Mouse (Mus musculus) forebrain, embryonic 13.5 days (tissue): ENCODE data around the gene Nccrp1. TPM values are rescaled to one million over a fixed set of nuclear protein-coding genes. Genes with fewer than 3 reads are reported as not detected.

Experiments
- ATAC-seq: fragments of 200-750 bp; cut with Nextera tagmentation; 2 replicates; pipeline ENCODE4 v1.8.0; 2017
- H3K27ac ChIP-seq: fragments of 300-500 bp; sonication (generic); 2 replicates; pipeline ENCODE4 v1.5.1; 2015; ENCODE audit warnings: inconsistent platforms, mild to moderate bottlenecking, moderate library complexity
- H3K27me3 ChIP-seq: fragments of 300-500 bp; sonication (generic); 2 replicates; pipeline ENCODE4 v1.6.1; 2015; ENCODE audit warnings: mild to moderate bottlenecking, inconsistent platforms
- H3K36me3 ChIP-seq: fragments of 300-500 bp; sonication (generic); 2 replicates; pipeline ENCODE4 v1.6.1; 2015; ENCODE audit warnings: mild to moderate bottlenecking, inconsistent platforms; ENCODE audit not compliant: poor library complexity, severe bottlenecking
- H3K4me1 ChIP-seq: fragments of 300-500 bp; sonication (generic); 2 replicates; pipeline ENCODE4 v1.6.1; 2015; ENCODE audit warnings: inconsistent platforms
- H3K4me2 ChIP-seq: fragments of 300-500 bp; sonication (generic); 2 replicates; pipeline ENCODE4 v1.6.1; 2015; ENCODE audit warnings: inconsistent platforms, mild to moderate bottlenecking, moderate library complexity
- H3K4me3 ChIP-seq: fragments of 300-500 bp; sonication (generic); 2 replicates; pipeline ENCODE4 v1.5.1; 2015; ENCODE audit warnings: mild to moderate bottlenecking, inconsistent platforms
- H3K9ac ChIP-seq: fragments of 300-500 bp; sonication (generic); 2 replicates; pipeline ENCODE4 v1.6.1; 2015; ENCODE audit warnings: mild to moderate bottlenecking, inconsistent platforms
- H3K9me3 ChIP-seq: fragments of 300-500 bp; sonication (generic); replicated peaks from 2 replicates; pipeline ENCODE4 v1.6.1; 2016; ENCODE audit warnings: inconsistent platforms
- WGBS: fragments of 180-500 bp; shearing (Covaris S2); methylation state at CpG from one replicate; pipeline ENCODE4 v1.1.7; 2015; 5-methylcytosine and 5-hydroxymethylcytosine counted together
- polyA plus RNA-seq: library from polyadenylated mRNA; unstranded; fragments of >200 nt; fragmentation: Nextera tagmentation; extraction: Ambion mirVana; gene quantifications from 2 replicates; pipeline ENCODE4 v1.2.1, GENCODE M21; 2015

Gene Nccrp1
- polyA plus RNA-seq, 1 experiment from 2014 or later = not detected

DNA sequence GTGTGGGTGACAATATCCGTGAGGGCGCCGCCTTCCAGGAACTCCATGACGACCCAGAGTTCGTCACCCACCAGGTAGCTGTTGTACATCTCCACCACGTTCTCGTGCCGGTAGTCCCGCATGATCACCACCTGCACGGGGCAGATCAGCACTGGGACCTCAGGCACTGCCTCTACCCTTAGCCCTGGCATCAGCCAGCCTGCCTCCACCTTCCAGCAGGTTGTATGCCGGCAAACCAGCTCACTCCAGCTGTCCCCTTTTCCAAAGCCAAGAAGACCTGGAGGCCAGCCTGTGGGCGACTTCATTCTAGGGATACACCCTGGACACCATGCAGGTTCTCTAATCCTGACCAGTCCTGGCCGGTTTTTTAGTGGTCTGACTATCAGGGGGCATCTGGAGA is 15.9 kb upstream of the Nccrp1 start:
- peaks cover 91% of the 10 kb centered on the region for H3K36me3 ChIP-seq
- 95% methylated on average over 13 of the region's 13 CpGs for WGBS
- no peak for ATAC-seq

DNA sequence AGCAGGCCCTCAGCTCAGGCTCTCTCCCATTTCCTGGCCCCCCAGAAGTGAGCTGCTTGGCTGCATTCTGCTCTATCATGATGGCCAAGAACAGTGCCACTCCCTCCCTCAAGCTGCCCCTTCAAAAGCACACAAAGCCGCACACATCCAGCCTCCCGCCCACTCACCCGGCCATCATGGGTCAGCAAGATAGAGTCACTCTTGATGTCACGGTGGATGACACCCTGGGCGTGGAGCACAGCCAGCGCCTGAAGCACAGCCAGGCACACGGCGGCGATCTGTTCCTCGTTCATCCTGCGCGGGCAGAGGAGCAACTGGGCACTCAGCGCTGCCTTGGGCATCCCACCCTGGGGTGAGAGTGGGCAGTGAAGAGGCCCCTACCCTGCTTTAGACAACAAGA is 15.3 kb upstream of the Nccrp1 start:
- Histone ChIP-seq H3K4me1 (no peaks in the 10 kb centered on the region), H3K27me3 (no peaks in the 10 kb centered on the region), H3K36me3 (peaks cover 85% of the 10 kb centered on the region), H3K27ac (no peak overlapping the region), H3K9ac (no peak overlapping the region), H3K9me3 (no peaks in the 10 kb centered on the region), H3K4me3 (no peak overlapping the region), H3K4me2 (no peak overlapping the region)
- WGBS = 95% methylated on average over 13 of the region's 13 CpGs
- ATAC-seq = no peak

More for the DNA sequence above, 15.9 kb upstream of the Nccrp1 start:
- Histone ChIP-seq H3K9me3 (no peaks in the 10 kb centered on the region), H3K4me1 (no peaks in the 10 kb centered on the region), H3K4me3 (no peak overlapping the region), H3K27ac (no peak overlapping the region), H3K27me3 (no peaks in the 10 kb centered on the region), H3K4me2 (no peak overlapping the region), H3K9ac (no peak overlapping the region)

DNA sequence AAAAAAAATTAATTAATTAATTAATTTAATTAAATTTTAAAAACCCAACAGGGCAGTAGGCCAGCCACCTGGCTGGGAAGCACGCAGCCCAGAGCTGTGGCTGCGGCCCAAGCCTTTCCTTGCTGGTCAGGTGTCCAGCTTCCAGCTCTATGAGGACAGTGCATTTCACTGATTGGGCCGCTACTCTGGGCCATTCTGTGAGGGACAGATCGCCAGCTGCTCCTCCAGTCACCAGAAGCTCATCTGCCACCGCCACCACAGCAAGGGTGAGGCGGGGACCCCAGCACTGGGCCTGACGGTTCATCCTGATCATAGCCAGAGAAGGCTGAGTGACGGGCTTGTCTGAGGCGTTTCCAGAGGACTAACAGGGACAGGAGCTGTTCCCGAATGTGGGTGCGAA is 14.9 kb upstream of the Nccrp1 start:
- H3K4me3 ChIP-seq = no peak overlapping the region
- H3K9me3 ChIP-seq = no peaks in the 10 kb centered on the region
- H3K27me3 ChIP-seq = no peaks in the 10 kb centered on the region
- H3K4me2 ChIP-seq = no peak overlapping the region
- no peak overlapping the region for H3K9ac ChIP-seq
- 90% methylated on average over 11 of the region's 11 CpGs for WGBS
- H3K27ac ChIP-seq = no peak overlapping the region
- no peak for ATAC-seq
- H3K4me1 ChIP-seq = no peaks in the 10 kb centered on the region
- peaks cover 81% of the 10 kb centered on the region for H3K36me3 ChIP-seq

GRCm38 (mm10) chr7:28560856-28561255 is 13.8 kb upstream of the Nccrp1 start:
- Histone ChIP-seq H3K4me1 (no peaks in the 10 kb centered on the region), H3K4me3 (no peak overlapping the region), H3K27ac (no peak overlapping the region; the same call in 1 of the 2 replicates), H3K4me2 (no peak overlapping the region), H3K36me3 (peaks cover 70% of the 10 kb centered on the region), H3K9ac (no peak overlapping the region), H3K9me3 (no peaks in the 10 kb centered on the region), H3K27me3 (no peaks in the 10 kb centered on the region)
- no peak for ATAC-seq
- WGBS = 95% methylated on average over 10 of the region's 10 CpGs

GRCm38 (mm10) chr7:28558486-28558885 is 11.4 kb upstream of the Nccrp1 start:
- no peaks in the 10 kb centered on the region for H3K27me3 ChIP-seq
- no peak for ATAC-seq
- H3K36me3 ChIP-seq = peaks cover 47% of the 10 kb centered on the region
- no peak overlapping the region for H3K27ac ChIP-seq
- no peak overlapping the region for H3K4me3 ChIP-seq
- no peaks in the 10 kb centered on the region for H3K9me3 ChIP-seq
- no peaks in the 10 kb centered on the region for H3K4me1 ChIP-seq
- H3K9ac ChIP-seq = no peak overlapping the region
- no peak overlapping the region for H3K4me2 ChIP-seq
- 71% methylated on average over 4 of the region's 4 CpGs for WGBS

GRCm38 (mm10) chr7:28557708-28558107 is 10.7 kb upstream of the Nccrp1 start:
- H3K9ac ChIP-seq = no peak overlapping the region
- H3K4me2 ChIP-seq = no peak overlapping the region
- H3K36me3 ChIP-seq = peaks cover 39% of the 10 kb centered on the region
- whole genome bisulfite sequencing = 94% methylated on average over 6 of the region's 6 CpGs
- H3K4me1 ChIP-seq = no peaks in the 10 kb centered on the region
- no peaks in the 10 kb centered on the region for H3K27me3 ChIP-seq
- H3K4me3 ChIP-seq = no peak overlapping the region
- no peak for ATAC-seq
- H3K27ac ChIP-seq = no peak overlapping the region
- H3K9me3 ChIP-seq = 0 out of 2 replicates have a peak, but pooled peaks cover 3% of the 10 kb centered on the region

DNA sequence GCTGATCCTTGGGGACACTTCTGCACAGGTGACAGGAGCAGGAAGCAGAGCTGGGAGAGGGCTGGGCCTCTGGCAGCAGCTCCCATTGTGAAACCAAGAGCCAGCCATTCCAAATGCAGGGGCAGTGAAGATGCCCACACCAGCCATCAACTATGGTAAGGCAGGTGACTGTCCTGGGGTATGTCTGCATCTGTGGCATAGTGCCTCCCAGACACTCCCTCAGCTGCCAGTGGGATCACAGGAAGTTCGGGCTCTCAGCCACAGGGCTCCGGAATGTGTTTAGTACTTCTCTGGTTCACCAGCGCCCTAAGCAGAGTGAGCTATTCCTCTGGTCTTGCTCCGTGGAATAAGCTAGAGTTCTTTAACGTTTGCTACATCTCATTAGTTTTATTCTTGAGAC is 10.0 kb upstream of the Nccrp1 start:
- Histone ChIP-seq H3K4me3 (no peak overlapping the region), H3K4me1 (no peaks in the 10 kb centered on the region), H3K9me3 (0 out of 2 replicates have a peak, but pooled peaks cover 3% of the 10 kb centered on the region), H3K36me3 (peaks cover 32% of the 10 kb centered on the region), H3K27me3 (no peaks in the 10 kb centered on the region), H3K9ac (no peak overlapping the region), H3K27ac (no peak overlapping the region), H3K4me2 (no peak overlapping the region)
- WGBS = 76% methylated on average over 5 of the region's 5 CpGs
- no peak for ATAC-seq

- Histone ChIP-seq H3K4me1 (no peaks in the 10 kb centered on the region), H3K4me2 (no peak overlapping the region), H3K4me3 (no peak overlapping the region), H3K9ac (no peak overlapping the region), H3K27ac (no peak overlapping the region), H3K27me3 (no peaks in the 10 kb centered on the region), H3K9me3 (0 out of 2 replicates have a peak, but pooled peaks cover 3% of the 10 kb centered on the region), H3K36me3 (peaks cover 26% of the 10 kb centered on the region)
- no peak for ATAC-seq
- WGBS = 7% methylated on average over 5 of the region's 5 CpGs
These were observed 9.0 kb upstream of the Nccrp1 start for GRCm38 (mm10) chr7:28555939-28556535.

DNA sequence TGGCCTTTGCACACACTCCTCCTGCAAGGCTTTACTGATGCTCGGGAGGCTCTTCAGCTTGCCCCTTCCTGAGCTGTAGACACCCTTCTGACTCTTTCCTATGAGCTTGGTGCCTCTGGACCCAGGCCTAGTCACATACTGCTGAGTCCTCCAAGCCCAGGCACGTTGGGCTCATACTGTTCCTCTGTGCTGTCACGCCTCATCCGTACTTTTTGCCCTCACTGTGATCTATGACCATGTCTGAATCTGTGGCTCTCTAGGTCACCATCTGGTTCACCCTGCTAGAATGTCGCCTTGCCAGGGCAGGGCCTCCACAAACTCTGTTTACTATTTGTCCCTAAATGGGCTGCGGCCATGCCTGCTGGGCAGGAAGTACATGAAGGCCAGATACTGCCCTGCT is 6.0 kb upstream of the Nccrp1 start:
- Histone ChIP-seq H3K9me3 (0 out of 2 replicates have a peak, but pooled peaks cover 3% of the 10 kb centered on the region), H3K4me1 (no peaks in the 10 kb centered on the region), H3K36me3 (no peaks in the 10 kb centered on the region), H3K27ac (no peak overlapping the region), H3K9ac (no peak overlapping the region), H3K4me2 (no peak overlapping the region), H3K4me3 (no peak overlapping the region), H3K27me3 (peaks cover 6% of the 10 kb centered on the region; the same call in 1 of the 2 replicates)
- no peak for ATAC-seq
- WGBS = 95% methylated on average over 6 of the region's 6 CpGs

DNA sequence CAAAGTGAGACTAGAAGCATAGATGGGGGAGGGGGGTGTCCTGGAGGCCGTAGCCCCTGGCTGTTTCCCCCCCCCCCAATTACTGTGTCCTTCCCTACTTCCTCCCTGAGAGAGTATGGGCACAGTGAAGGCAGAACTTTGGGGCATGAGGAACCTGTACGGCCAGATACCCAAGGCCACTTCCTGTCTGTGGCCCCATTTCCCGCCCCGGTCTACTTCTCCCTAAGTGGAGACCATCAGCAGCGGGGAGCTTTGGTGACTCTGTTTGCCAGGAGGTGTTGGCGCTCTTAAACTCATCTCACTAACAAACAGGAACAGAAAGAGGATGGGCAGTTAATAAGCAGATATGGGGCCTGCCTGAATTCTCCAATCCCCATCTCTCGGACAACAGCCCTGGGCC is 574 bp upstream of the Nccrp1 start:
- Histone ChIP-seq H3K9ac (no peak overlapping the region), H3K9me3 (no peaks in the 10 kb centered on the region), H3K36me3 (no peaks in the 10 kb centered on the region), H3K4me2 (no peak overlapping the region), H3K4me3 (no peak overlapping the region), H3K27ac (no peak overlapping the region), H3K27me3 (peaks cover 58% of the 10 kb centered on the region), H3K4me1 (peaks cover 19% of the 10 kb centered on the region)
- WGBS = 70% methylated on average over 7 of the region's 7 CpGs
- no peak for ATAC-seq

DNA sequence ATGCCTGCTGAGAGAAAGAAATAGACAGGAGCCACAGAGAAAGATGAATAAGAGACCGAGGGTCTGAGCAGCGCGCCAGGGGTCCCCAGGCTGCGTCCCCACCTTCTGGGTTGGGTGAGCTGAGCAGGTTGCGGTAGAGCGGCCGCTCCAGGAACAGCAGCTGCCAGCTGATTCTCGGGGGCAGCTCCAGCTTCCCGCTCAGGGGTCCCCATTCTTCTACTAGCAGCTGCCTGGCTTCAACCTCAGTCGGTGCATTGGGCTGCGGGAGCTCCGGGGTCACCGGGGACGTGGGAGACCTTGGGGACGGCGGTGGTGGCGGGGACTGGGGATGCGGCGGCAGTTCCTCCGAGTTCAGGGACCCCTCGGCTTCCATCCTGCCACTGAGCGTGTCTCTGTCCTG is 405 bp downstream of the Nccrp1 start:
- Histone ChIP-seq H3K4me2 (peak overlapping the region; percentile 58), H3K36me3 (no peaks in the 10 kb centered on the region), H3K4me3 (peak overlapping the region; percentile 30), H3K9ac (peak overlapping the region; percentile 38), H3K9me3 (no peaks in the 10 kb centered on the region), H3K4me1 (peaks cover 19% of the 10 kb centered on the region), H3K27ac (no peak overlapping the region), H3K27me3 (peaks cover 58% of the 10 kb centered on the region)
- ATAC-seq = no peak
- 3% methylated on average over 22 of the region's 22 CpGs for WGBS

DNA sequence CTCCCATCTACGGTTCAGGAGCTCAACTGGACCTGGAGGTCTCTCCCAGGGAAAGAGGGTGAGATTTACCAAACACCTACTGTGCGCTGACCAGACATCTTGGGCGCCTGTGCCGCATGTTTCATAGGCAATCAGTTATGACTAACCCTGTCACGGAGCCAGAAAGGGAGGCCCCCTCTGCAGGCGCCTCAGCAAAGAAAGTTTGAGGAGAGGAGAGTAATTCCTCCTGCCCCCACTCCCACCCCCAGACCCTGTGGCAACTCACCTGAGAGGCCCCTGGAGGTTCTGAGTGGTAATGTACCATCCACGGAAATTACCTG is 1.2 kb downstream of the Nccrp1 start:
- 51% methylated on average over 7 of the region's 7 CpGs for WGBS
- H3K36me3 ChIP-seq = no peaks in the 10 kb centered on the region
- H3K9me3 ChIP-seq = no peaks in the 10 kb centered on the region
- H3K27ac ChIP-seq = no peak overlapping the region
- H3K4me2 ChIP-seq = no peak overlapping the region
- H3K27me3 ChIP-seq = peaks cover 58% of the 10 kb centered on the region
- peaks cover 19% of the 10 kb centered on the region for H3K4me1 ChIP-seq
- no peak for ATAC-seq
- no peak overlapping the region for H3K9ac ChIP-seq
- H3K4me3 ChIP-seq = no peak overlapping the region
